Mouse (Mus musculus) ovary, adult 18-20 months (tissue): Measurements from ENCODE around the gene BC024978.
"Not testable (repeated sequence)": the region's sequence is repeated elsewhere in the genome, so short reads cannot be mapped to it uniquely, and the experiment has no call there.

Experiments
- DNase-seq: peaks from one replicate; pipeline ENCODE4 v3.0.0; 2022; ENCODE audit warnings: low spot score, mixed read lengths

The BC024978 gene

GRCm38 (mm10) chr7:27224877-27225575 is 29.4 kb downstream of the BC024978 start:
- DNase-seq, result no peak

GRCm38 (mm10) chr7:27227276-27227675 is 31.7 kb downstream of the BC024978 start:
- DNase-seq, result no peak

- DNase-seq, result no peak
Observed at GRCm38 (mm10) chr7:27227676-27228075, 32.1 kb downstream of the BC024978 start.

GRCm38 (mm10) chr7:27228281-27228821 is 32.8 kb downstream of the BC024978 start, which contains the start of gene Itpkc:
Gene Itpkc (minus strand): TSS chr7:27228661.
- DNase-seq, result peak; percentile 90

- no peak for DNase-seq
Observed at GRCm38 (mm10) chr7:27228865-27229264, 33.3 kb downstream of the BC024978 start.

- no peak for DNase-seq
Observed at GRCm38 (mm10) chr7:27230781-27231180, 35.2 kb downstream of the BC024978 start.

GRCm38 (mm10) chr7:27231693-27232331 is 36.2 kb downstream of the BC024978 start:
- peak; percentile 35 for DNase-seq

GRCm38 (mm10) chr7:27232781-27233281 is 37.2 kb downstream of the BC024978 start, which contains the start of gene Coq8b:
Gene Coq8b (plus strand): TSS chr7:27233023.
- peak; percentile 93 for DNase-seq

GRCm38 (mm10) chr7:27233300-27233699 is 37.7 kb downstream of the BC024978 start:
- no peak for DNase-seq

GRCm38 (mm10) chr7:27235726-27236125 is 40.1 kb downstream of the BC024978 start:
- no peak for DNase-seq

- DNase-seq, result no peak
Observed at GRCm38 (mm10) chr7:27237527-27237926, 41.9 kb downstream of the BC024978 start.

- DNase-seq, result no peak
Observed at GRCm38 (mm10) chr7:27238568-27238967, 43.0 kb downstream of the BC024978 start.

GRCm38 (mm10) chr7:27243211-27243610 is 47.6 kb downstream of the BC024978 start:
- DNase-seq, result no peak

GRCm38 (mm10) chr7:27244088-27244487 is 48.5 kb downstream of the BC024978 start:
- not testable (repeated sequence) for DNase-seq

GRCm38 (mm10) chr7:27249146-27249545 is 53.6 kb downstream of the BC024978 start:
- DNase-seq, result no peak

- no peak for DNase-seq
Observed at GRCm38 (mm10) chr7:27249928-27250327, 54.3 kb downstream of the BC024978 start.

GRCm38 (mm10) chr7:27251946-27252345 is 56.4 kb downstream of the BC024978 start:
- no peak for DNase-seq

- DNase-seq, result no peak
Observed at GRCm38 (mm10) chr7:27255721-27256120, 60.1 kb downstream of the BC024978 start.

GRCm38 (mm10) chr7:27257046-27257851 is 61.7 kb downstream of the BC024978 start:
- peak; percentile 59 for DNase-seq

- no peak for DNase-seq
Observed at GRCm38 (mm10) chr7:27257852-27258204, 62.2 kb downstream of the BC024978 start.

- DNase-seq, result peak; percentile 90
Observed at GRCm38 (mm10) chr7:27258205-27258899, 62.8 kb downstream of the BC024978 start, which contains the start of gene Numbl. Gene Numbl (plus strand): TSS chr7:27258433.
